Mouse (Mus musculus): ENCODE measurements at regions not wholly inside any gene's neighbourhood (a gene's known extent, or its start where the extent isn't known, plus 50 kb on each side); places are given as distances from the start of the nearest gene placed in this dataset.

GRCm38 (mm10) chr3:149534183-149534582 lies 543.8 kb upstream of the Adgrl2 start:
- H3K9ac ChIP-seq: no peak overlapping the region
- no peaks in the 10 kb centered on the region for H3K4me1 ChIP-seq
- no peak overlapping the region for H3K4me2 ChIP-seq (replicated peaks)
- no peaks in the 10 kb centered on the region for H3K36me3 ChIP-seq
- ATAC-seq (ENCODE audit: insufficient number of reproducible peaks, low FRiP score, low TSS enrichment, low read depth): no peak
- WGBS: 28% methylated on average over 4 of the region's 4 CpGs
- no peaks in the 10 kb centered on the region for H3K27me3 ChIP-seq
- no peak overlapping the region for H3K4me3 ChIP-seq (replicated peaks)
- no peak overlapping the region for H3K27ac ChIP-seq (replicated peaks)
- no peaks in the 10 kb centered on the region for H3K9me3 ChIP-seq (replicated peaks)

- ATAC-seq (ENCODE audit: insufficient number of reproducible peaks, low FRiP score, low TSS enrichment, low read depth): no peak
- Histone ChIP-seq H3K36me3 (no peaks in the 10 kb centered on the region), H3K9me3 (replicated peaks) (no peaks in the 10 kb centered on the region), H3K4me1 (no peaks in the 10 kb centered on the region), H3K4me3 (replicated peaks) (no peak overlapping the region), H3K4me2 (replicated peaks) (no peak overlapping the region), H3K27ac (replicated peaks) (no peak overlapping the region), H3K9ac (no peak overlapping the region), H3K27me3 (no peaks in the 10 kb centered on the region)
- WGBS: 88% methylated on average over 13 of the region's 13 CpGs
Observed at GRCm38 (mm10) chr3:149530026-149530607, 539.8 kb upstream of the Adgrl2 start.

GRCm38 (mm10) chr3:149526509-149526908 lies 536.2 kb upstream of the Adgrl2 start:
- 92% methylated on average over 3 of the region's 3 CpGs for WGBS

GRCm38 (mm10) chr3:149519575-149519929 lies 529.2 kb upstream of the Adgrl2 start:
- WGBS: 21% methylated on average over 15 of the region's 15 CpGs
- no peak for ATAC-seq (ENCODE audit: insufficient number of reproducible peaks, low FRiP score, low TSS enrichment, low read depth)

More at GRCm38 (mm10) chr3:149526509-149526908, 536.2 kb upstream of the Adgrl2 start:
- no peaks in the 10 kb centered on the region for H3K9me3 ChIP-seq (replicated peaks)
- H3K4me1 ChIP-seq: no peaks in the 10 kb centered on the region
- H3K27ac ChIP-seq (replicated peaks): no peak overlapping the region
- H3K36me3 ChIP-seq: no peaks in the 10 kb centered on the region
- no peak overlapping the region for H3K9ac ChIP-seq
- no peak overlapping the region for H3K4me3 ChIP-seq (replicated peaks)
- H3K27me3 ChIP-seq: no peaks in the 10 kb centered on the region
- H3K4me2 ChIP-seq (replicated peaks): no peak overlapping the region
- ATAC-seq (ENCODE audit: insufficient number of reproducible peaks, low FRiP score, low TSS enrichment, low read depth): no peak

GRCm38 (mm10) chr3:149518928-149519574 lies 528.7 kb upstream of the Adgrl2 start:
- no peaks in the 10 kb centered on the region; the same call in 1 of the 2 replicates for H3K27me3 ChIP-seq
- H3K4me2 ChIP-seq (replicated peaks): peak overlapping the region; percentile 62
- H3K9me3 ChIP-seq (replicated peaks): no peaks in the 10 kb centered on the region
- H3K4me3 ChIP-seq (replicated peaks): peak overlapping the region; percentile 40
- 3% methylated on average over 27 of the region's 27 CpGs for WGBS
- H3K36me3 ChIP-seq: no peaks in the 10 kb centered on the region
- H3K4me1 ChIP-seq: peaks cover 7% of the 10 kb centered on the region
- ATAC-seq (ENCODE audit: insufficient number of reproducible peaks, low FRiP score, low TSS enrichment, low read depth): no peak; the same call in 1 of the 2 replicates
- H3K27ac ChIP-seq (replicated peaks): no peak overlapping the region
- no peak overlapping the region for H3K9ac ChIP-seq

More at GRCm38 (mm10) chr3:149519575-149519929, 529.2 kb upstream of the Adgrl2 start:
- Histone ChIP-seq H3K9me3 (replicated peaks) (no peaks in the 10 kb centered on the region), H3K4me1 (peaks cover 7% of the 10 kb centered on the region), H3K4me3 (replicated peaks) (peak overlapping the region; percentile 40), H3K27me3 (no peaks in the 10 kb centered on the region; the same call in 1 of the 2 replicates), H3K9ac (no peak overlapping the region), H3K4me2 (replicated peaks) (peak overlapping the region; percentile 62), H3K27ac (replicated peaks) (no peak overlapping the region), H3K36me3 (no peaks in the 10 kb centered on the region)

- 80% methylated on average over 11 of the region's 11 CpGs for WGBS
- ATAC-seq (ENCODE audit: insufficient number of reproducible peaks, low FRiP score, low TSS enrichment, low read depth): no peak
- H3K27me3 ChIP-seq: no peaks in the 10 kb centered on the region; the same call in 1 of the 2 replicates
Observed at GRCm38 (mm10) chr3:149517537-149517936, 527.2 kb upstream of the Adgrl2 start.

GRCm38 (mm10) chr3:149509178-149509577 lies 518.8 kb upstream of the Adgrl2 start:
- 91% methylated on average over 6 of the region's 6 CpGs for WGBS
- H3K4me3 ChIP-seq (replicated peaks): no peak overlapping the region
- H3K4me1 ChIP-seq: no peaks in the 10 kb centered on the region
- no peak overlapping the region for H3K27ac ChIP-seq (replicated peaks)
- no peak overlapping the region for H3K9ac ChIP-seq
- no peak overlapping the region for H3K4me2 ChIP-seq (replicated peaks)
- no peaks in the 10 kb centered on the region for H3K36me3 ChIP-seq
- H3K27me3 ChIP-seq: no peaks in the 10 kb centered on the region
- no peak for ATAC-seq (ENCODE audit: insufficient number of reproducible peaks, low FRiP score, low TSS enrichment, low read depth)
- H3K9me3 ChIP-seq (replicated peaks): no peaks in the 10 kb centered on the region

More at GRCm38 (mm10) chr3:149517537-149517936, 527.2 kb upstream of the Adgrl2 start:
- no peaks in the 10 kb centered on the region for H3K9me3 ChIP-seq (replicated peaks)
- H3K36me3 ChIP-seq: no peaks in the 10 kb centered on the region
- H3K4me3 ChIP-seq (replicated peaks): no peak overlapping the region
- no peak overlapping the region for H3K4me2 ChIP-seq (replicated peaks)
- H3K4me1 ChIP-seq: peaks cover 7% of the 10 kb centered on the region
- no peak overlapping the region for H3K9ac ChIP-seq
- H3K27ac ChIP-seq (replicated peaks): no peak overlapping the region

- 87% methylated on average over 10 of the region's 10 CpGs for WGBS
- Histone ChIP-seq H3K4me2 (replicated peaks) (no peak overlapping the region), H3K27me3 (no peaks in the 10 kb centered on the region), H3K36me3 (no peaks in the 10 kb centered on the region), H3K27ac (replicated peaks) (no peak overlapping the region), H3K4me3 (replicated peaks) (no peak overlapping the region), H3K9me3 (replicated peaks) (no peaks in the 10 kb centered on the region), H3K4me1 (no peaks in the 10 kb centered on the region), H3K9ac (no peak overlapping the region)
- no peak for ATAC-seq (ENCODE audit: insufficient number of reproducible peaks, low FRiP score, low TSS enrichment, low read depth)
Observed at GRCm38 (mm10) chr3:149508671-149509070, 518.3 kb upstream of the Adgrl2 start.

- ATAC-seq (ENCODE audit: insufficient number of reproducible peaks, low FRiP score, low TSS enrichment, low read depth): no peak
- no peaks in the 10 kb centered on the region for H3K36me3 ChIP-seq
- H3K4me2 ChIP-seq (replicated peaks): no peak overlapping the region
- no peak overlapping the region for H3K4me3 ChIP-seq (replicated peaks)
- H3K27ac ChIP-seq (replicated peaks): no peak overlapping the region
- no peaks in the 10 kb centered on the region for H3K4me1 ChIP-seq
- H3K9ac ChIP-seq: no peak overlapping the region
- no peaks in the 10 kb centered on the region for H3K9me3 ChIP-seq (replicated peaks)
- no peaks in the 10 kb centered on the region for H3K27me3 ChIP-seq
- 76% methylated on average over 9 of the region's 9 CpGs for WGBS
Observed at GRCm38 (mm10) chr3:149505692-149506091, 515.3 kb upstream of the Adgrl2 start.

- no peaks in the 10 kb centered on the region for H3K9me3 ChIP-seq (replicated peaks)
- 88% methylated on average over 2 of the region's 2 CpGs for WGBS
- H3K36me3 ChIP-seq: no peaks in the 10 kb centered on the region
- no peak for ATAC-seq (ENCODE audit: insufficient number of reproducible peaks, low FRiP score, low TSS enrichment, low read depth)
- H3K9ac ChIP-seq: no peak overlapping the region
- H3K27ac ChIP-seq (replicated peaks): no peak overlapping the region
- H3K4me2 ChIP-seq (replicated peaks): no peak overlapping the region
- H3K27me3 ChIP-seq: no peaks in the 10 kb centered on the region
- no peaks in the 10 kb centered on the region for H3K4me1 ChIP-seq
- H3K4me3 ChIP-seq (replicated peaks): no peak overlapping the region
Observed at GRCm38 (mm10) chr3:149503992-149504391, 513.6 kb upstream of the Adgrl2 start.

- Histone ChIP-seq H3K27ac (replicated peaks) (no peak overlapping the region), H3K27me3 (no peaks in the 10 kb centered on the region), H3K9ac (no peak overlapping the region), H3K4me3 (replicated peaks) (no peak overlapping the region), H3K36me3 (no peaks in the 10 kb centered on the region), H3K4me1 (peaks cover 5% of the 10 kb centered on the region; the same call in 1 of the 2 replicates), H3K4me2 (replicated peaks) (no peak overlapping the region), H3K9me3 (replicated peaks) (no peaks in the 10 kb centered on the region)
- no peak for ATAC-seq (ENCODE audit: insufficient number of reproducible peaks, low FRiP score, low TSS enrichment, low read depth)
- 72% methylated on average over 3 of the region's 3 CpGs for WGBS
Observed at GRCm38 (mm10) chr3:149500130-149500529, 509.8 kb upstream of the Adgrl2 start.

GRCm38 (mm10) chr3:149498765-149499164 lies 508.4 kb upstream of the Adgrl2 start:
- Histone ChIP-seq H3K4me1 (peaks cover 5% of the 10 kb centered on the region; the same call in 1 of the 2 replicates), H3K4me2 (replicated peaks) (no peak overlapping the region), H3K9ac (no peak overlapping the region), H3K27me3 (no peaks in the 10 kb centered on the region), H3K36me3 (no peaks in the 10 kb centered on the region), H3K9me3 (replicated peaks) (no peaks in the 10 kb centered on the region), H3K4me3 (replicated peaks) (no peak overlapping the region), H3K27ac (replicated peaks) (no peak overlapping the region)
- no peak for ATAC-seq (ENCODE audit: insufficient number of reproducible peaks, low FRiP score, low TSS enrichment, low read depth)
- 22% methylated on average over 1 of the region's 1 CpGs for WGBS

Measured in embryonic facial prominence, embryonic 15.5 days (tissue).